Mouse (Mus musculus) liver, embryonic 14.5 days (tissue): ENCODE data around the gene Tmem50b.

Experiments used
- CTCF ChIP-seq: IDR thresholded peaks from 2 replicates; pipeline ENCODE4 v1.5.1; 2016; ENCODE audit warnings: antibody characterized with exemption, low read depth, control low read depth
- EP300 ChIP-seq: IDR thresholded peaks from 2 replicates; pipeline ENCODE4 v1.6.1; 2016; ENCODE audit warnings: antibody characterized with exemption, low read depth

DNA sequence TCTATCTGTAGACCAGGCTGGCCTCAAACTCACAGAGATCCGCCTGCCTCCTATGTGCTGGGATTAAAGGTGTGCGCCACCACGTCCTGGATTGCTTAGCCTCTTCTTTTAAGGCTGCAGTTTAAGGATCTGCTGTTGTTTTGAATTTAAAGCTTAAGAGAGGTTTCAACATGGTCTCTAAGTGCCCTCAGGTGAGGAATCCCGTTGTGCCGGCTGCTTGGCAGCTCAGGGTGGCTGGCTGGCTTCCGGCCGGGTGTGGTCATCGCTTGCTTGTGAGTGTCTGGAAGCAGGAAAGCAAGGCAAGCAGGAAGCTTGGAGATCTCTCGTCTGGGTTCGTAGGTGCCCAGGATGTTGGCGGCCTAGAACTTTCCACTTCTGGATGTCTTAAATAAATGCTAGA is 23.4 kb upstream of the Tmem50b start:
- TF ChIP-seq CTCF (no peak), EP300 (no peak)
